Mouse (Mus musculus): ENCODE data around the gene Nrde2. TPM values are rescaled to one million over a fixed set of nuclear protein-coding genes. Genes with fewer than 3 reads are reported as not detected.

Gene Nrde2
- polyA plus RNA-seq, 1 experiment from 2014 or later, result 13.4 TPM

- Histone ChIP-seq H3K36me3 (peaks cover 24% of the 10 kb centered on the region), H3K27me3 (no peaks in the 10 kb centered on the region), H3K4me2 (peak within 1 kb of the TSS; percentile 82), H3K27ac (replicated peaks) (peak within 1 kb of the TSS; percentile 92), H3K9me3 (no peaks in the 10 kb centered on the region), H3K4me1 (replicated peaks) (peaks cover 20% of the 10 kb centered on the region), H3K4me3 (peak within 1 kb of the TSS; percentile 89), H3K9ac (peak within 1 kb of the TSS; percentile 92)
- under 1% methylated on average over 58 of the region's 58 CpGs for WGBS
- ATAC-seq (ENCODE audit: low FRiP score, low read depth), result peak; percentile 85
These were observed 49.3 kb downstream of the Nrde2 start, which contains the start of gene Psmc1 for GRCm38 (mm10) chr12:100109986-100110696. TSS of gene Psmc1 (plus strand) at chr12:100110154.

- WGBS, result 60% methylated on average over 4 of the region's 4 CpGs
- Histone ChIP-seq H3K4me3 (no peak overlapping the region), H3K27me3 (no peaks in the 10 kb centered on the region), H3K36me3 (peaks cover 5% of the 10 kb centered on the region), H3K9me3 (no peaks in the 10 kb centered on the region), H3K27ac (replicated peaks) (no peak overlapping the region), H3K4me1 (replicated peaks) (peaks cover 20% of the 10 kb centered on the region), H3K4me2 (no peak overlapping the region), H3K9ac (no peak overlapping the region)
- ATAC-seq (ENCODE audit: low FRiP score, low read depth), result no peak
These were observed 52.0 kb downstream of the Nrde2 start for GRCm38 (mm10) chr12:100107436-100107835.

GRCm38 (mm10) chr12:100106275-100106895 lies 53.1 kb downstream of the Nrde2 start:
- ATAC-seq (ENCODE audit: low FRiP score, low read depth), result no peak
- Histone ChIP-seq H3K27ac (replicated peaks) (no peak overlapping the region), H3K4me2 (peak overlapping the region; percentile 28), H3K4me1 (replicated peaks) (peaks cover 14% of the 10 kb centered on the region), H3K4me3 (no peak overlapping the region), H3K27me3 (no peaks in the 10 kb centered on the region), H3K36me3 (no peaks in the 10 kb centered on the region), H3K9me3 (no peaks in the 10 kb centered on the region), H3K9ac (no peak overlapping the region)
- WGBS, result 14% methylated on average over 20 of the region's 20 CpGs

- no peak for ATAC-seq (ENCODE audit: low FRiP score, low read depth)
- no peak overlapping the region for H3K27ac ChIP-seq (replicated peaks)
- no peak overlapping the region for H3K4me3 ChIP-seq
- WGBS, result 85% methylated on average over 5 of the region's 5 CpGs
- H3K4me1 ChIP-seq (replicated peaks), result peaks cover 3% of the 10 kb centered on the region; the same call in 1 of the 2 replicates
- no peaks in the 10 kb centered on the region for H3K36me3 ChIP-seq
- no peaks in the 10 kb centered on the region for H3K9me3 ChIP-seq
- no peak overlapping the region for H3K4me2 ChIP-seq
- H3K9ac ChIP-seq, result no peak overlapping the region
- no peaks in the 10 kb centered on the region for H3K27me3 ChIP-seq
These were observed 54.9 kb downstream of the Nrde2 start for GRCm38 (mm10) chr12:100104530-100104929.

GRCm38 (mm10) chr12:100101651-100102050 lies 57.8 kb downstream of the Nrde2 start:
- Histone ChIP-seq H3K4me3 (no peak overlapping the region), H3K27ac (replicated peaks) (no peak overlapping the region), H3K9ac (no peak overlapping the region), H3K4me2 (no peak overlapping the region), H3K4me1 (replicated peaks) (no peaks in the 10 kb centered on the region), H3K27me3 (no peaks in the 10 kb centered on the region), H3K9me3 (no peaks in the 10 kb centered on the region), H3K36me3 (no peaks in the 10 kb centered on the region)
- no peak for ATAC-seq (ENCODE audit: low FRiP score, low read depth)
- 71% methylated on average over 3 of the region's 3 CpGs for WGBS

GRCm38 (mm10) chr12:100100707-100101030 lies 58.8 kb downstream of the Nrde2 start:
- Histone ChIP-seq H3K9ac (no peak overlapping the region), H3K27me3 (no peaks in the 10 kb centered on the region), H3K4me2 (no peak overlapping the region), H3K36me3 (no peaks in the 10 kb centered on the region), H3K4me3 (no peak overlapping the region), H3K27ac (replicated peaks) (no peak overlapping the region), H3K4me1 (replicated peaks) (no peaks in the 10 kb centered on the region), H3K9me3 (no peaks in the 10 kb centered on the region)
- no peak for ATAC-seq (ENCODE audit: low FRiP score, low read depth)
- 55% methylated on average over 3 of the region's 3 CpGs for WGBS

- Histone ChIP-seq H3K27ac (replicated peaks) (no peak overlapping the region), H3K9ac (no peak overlapping the region), H3K36me3 (no peaks in the 10 kb centered on the region), H3K9me3 (no peaks in the 10 kb centered on the region), H3K27me3 (no peaks in the 10 kb centered on the region), H3K4me3 (no peak overlapping the region), H3K4me1 (replicated peaks) (no peaks in the 10 kb centered on the region), H3K4me2 (no peak overlapping the region)
- no peak for ATAC-seq (ENCODE audit: low FRiP score, low read depth)
- WGBS, result 45% methylated on average over 3 of the region's 3 CpGs
These were observed 59.3 kb downstream of the Nrde2 start for GRCm38 (mm10) chr12:100099971-100100706.

- Histone ChIP-seq H3K9me3 (no peaks in the 10 kb centered on the region), H3K4me3 (no peak overlapping the region), H3K36me3 (no peaks in the 10 kb centered on the region), H3K27me3 (no peaks in the 10 kb centered on the region), H3K9ac (no peak overlapping the region), H3K4me1 (replicated peaks) (no peaks in the 10 kb centered on the region), H3K4me2 (no peak overlapping the region), H3K27ac (replicated peaks) (no peak overlapping the region)
- no peak for ATAC-seq (ENCODE audit: low FRiP score, low read depth)
- 88% methylated on average over 11 of the region's 11 CpGs for WGBS
These were observed 66.4 kb downstream of the Nrde2 start for GRCm38 (mm10) chr12:100093046-100093445.

- Histone ChIP-seq H3K9ac (no peak overlapping the region), H3K4me3 (no peak overlapping the region), H3K27me3 (no peaks in the 10 kb centered on the region), H3K27ac (replicated peaks) (no peak overlapping the region), H3K36me3 (no peaks in the 10 kb centered on the region), H3K4me2 (no peak overlapping the region), H3K9me3 (no peaks in the 10 kb centered on the region), H3K4me1 (replicated peaks) (no peaks in the 10 kb centered on the region)
- ATAC-seq (ENCODE audit: low FRiP score, low read depth), result no peak
- 92% methylated on average over 4 of the region's 4 CpGs for WGBS
These were observed 68.7 kb downstream of the Nrde2 start for GRCm38 (mm10) chr12:100090750-100091149.

GRCm38 (mm10) chr12:100089265-100089664 lies 70.2 kb downstream of the Nrde2 start:
- Histone ChIP-seq H3K9me3 (no peaks in the 10 kb centered on the region), H3K4me3 (no peak overlapping the region), H3K36me3 (no peaks in the 10 kb centered on the region), H3K27ac (replicated peaks) (no peak overlapping the region), H3K4me1 (replicated peaks) (no peaks in the 10 kb centered on the region), H3K4me2 (no peak overlapping the region), H3K27me3 (no peaks in the 10 kb centered on the region), H3K9ac (no peak overlapping the region)
- WGBS, result 90% methylated on average over 5 of the region's 5 CpGs
- no peak for ATAC-seq (ENCODE audit: low FRiP score, low read depth)

GRCm38 (mm10) chr12:100088026-100088425 lies 71.4 kb downstream of the Nrde2 start:
- Histone ChIP-seq H3K4me3 (no peak overlapping the region), H3K36me3 (no peaks in the 10 kb centered on the region), H3K27me3 (no peaks in the 10 kb centered on the region), H3K9ac (no peak overlapping the region), H3K4me2 (no peak overlapping the region), H3K27ac (replicated peaks) (no peak overlapping the region), H3K4me1 (replicated peaks) (no peaks in the 10 kb centered on the region), H3K9me3 (no peaks in the 10 kb centered on the region)
- no peak for ATAC-seq (ENCODE audit: low FRiP score, low read depth)
- WGBS, result 85% methylated on average over 3 of the region's 3 CpGs

GRCm38 (mm10) chr12:100079636-100080286 lies 79.7 kb downstream of the Nrde2 start:
- Histone ChIP-seq H3K9ac (no peak overlapping the region), H3K36me3 (no peaks in the 10 kb centered on the region), H3K27me3 (no peaks in the 10 kb centered on the region), H3K27ac (replicated peaks) (no peak overlapping the region), H3K4me3 (no peak overlapping the region), H3K4me1 (replicated peaks) (no peaks in the 10 kb centered on the region), H3K9me3 (no peaks in the 10 kb centered on the region), H3K4me2 (no peak overlapping the region)
- ATAC-seq (ENCODE audit: low FRiP score, low read depth), result no peak
- WGBS, result 86% methylated on average over 8 of the region's 8 CpGs

All from hindbrain, embryonic 15.5 days (tissue).